Mouse (Mus musculus) neural tube, embryonic 11.5 days (tissue): Measurements from ENCODE around the gene Rem1. TPM values are rescaled to one million over a fixed set of nuclear protein-coding genes. Genes with fewer than 3 reads are reported as not detected.

Experiments
- ATAC-seq: fragments of 200-750 bp; cut with Nextera tagmentation; 2 replicates; pipeline ENCODE4 v1.8.0; 2017; ENCODE audit warnings: moderate number of reproducible peaks, mild to moderate bottlenecking, moderate TSS enrichment, moderate library complexity; ENCODE audit not compliant: insufficient read depth, low FRiP score, low TSS enrichment
- DNase-seq: peaks from one replicate; pipeline ENCODE4 v3.0.0-alpha.2; 2015; ENCODE audit warnings: low spot score
- H3K27ac ChIP-seq: fragments of 300-500 bp; sonication (generic); 2 replicates; pipeline ENCODE4 v1.5.1; 2014; ENCODE audit warnings: low read depth, mild to moderate bottlenecking, low read length
- H3K27me3 ChIP-seq: fragments of 300-500 bp; sonication (generic); 2 replicates; pipeline ENCODE4 v1.6.1; 2014; ENCODE audit warnings: mild to moderate bottlenecking, low read length, mixed read lengths; ENCODE audit not compliant: control insufficient read depth, insufficient read depth
- H3K36me3 ChIP-seq: fragments of 300-500 bp; sonication (generic); 2 replicates; pipeline ENCODE4 v1.6.1; 2014; ENCODE audit warnings: mild to moderate bottlenecking, low read length, moderate library complexity, mixed read lengths; ENCODE audit not compliant: control insufficient read depth, insufficient read depth
- H3K4me1 ChIP-seq: fragments of 300-500 bp; sonication (generic); 2 replicates; pipeline ENCODE4 v1.6.1; 2014; ENCODE audit warnings: low read length, mixed read lengths; ENCODE audit not compliant: control insufficient read depth, insufficient read depth
- H3K4me2 ChIP-seq: fragments of 300-500 bp; sonication (generic); 2 replicates; pipeline ENCODE4 v1.6.1; 2014; ENCODE audit warnings: low read depth, mild to moderate bottlenecking, moderate library complexity
- H3K4me3 ChIP-seq: fragments of 300-500 bp; sonication (generic); 2 replicates; pipeline ENCODE4 v1.5.1; 2014; ENCODE audit warnings: low read depth, low read length
- H3K9ac ChIP-seq: fragments of 300-500 bp; sonication (generic); 2 replicates; pipeline ENCODE4 v1.6.1; 2014; ENCODE audit warnings: mild to moderate bottlenecking, low read length
- H3K9me3 ChIP-seq: fragments of 300-500 bp; sonication (generic); 2 replicates; pipeline ENCODE4 v1.6.1; 2016; ENCODE audit warnings: low read length; ENCODE audit not compliant: control insufficient read depth
- WGBS: fragments of 180-500 bp; shearing (Covaris S2); extraction: QIAGEN DNeasy Blood & Tissue Kit; methylation state at CpG from one replicate; pipeline ENCODE4 v1.1.7; 2014; 5-methylcytosine and 5-hydroxymethylcytosine counted together
- polyA plus RNA-seq: library from polyadenylated mRNA; unstranded; fragments of >200 nt; fragmentation: Nextera tagmentation; extraction: Ambion mirVana; gene quantifications from 2 replicates; pipeline ENCODE4 v1.2.1, GENCODE M21; 2014

Gene Rem1
- polyA plus RNA-seq, 1 experiment from 2014 or later, result 0.58 TPM

- no peaks in the 10 kb centered on the region for H3K27me3 ChIP-seq
- H3K4me3 ChIP-seq, result no peak overlapping the region
- no peak overlapping the region for H3K27ac ChIP-seq
- peaks cover 12% of the 10 kb centered on the region; the same call in 1 of the 2 replicates for H3K4me1 ChIP-seq
- no peak overlapping the region for H3K4me2 ChIP-seq
- H3K36me3 ChIP-seq, result peaks cover 7% of the 10 kb centered on the region
- DNase-seq (no peak), ATAC-seq (no peak)
- H3K9ac ChIP-seq, result no peak overlapping the region
- WGBS, result 78% methylated on average over 13 of the region's 13 CpGs
- H3K9me3 ChIP-seq, result no peaks in the 10 kb centered on the region
Observed at GRCm38 (mm10) chr2:152675252-152675791, 48.6 kb downstream of the Rem1 start.

DNA sequence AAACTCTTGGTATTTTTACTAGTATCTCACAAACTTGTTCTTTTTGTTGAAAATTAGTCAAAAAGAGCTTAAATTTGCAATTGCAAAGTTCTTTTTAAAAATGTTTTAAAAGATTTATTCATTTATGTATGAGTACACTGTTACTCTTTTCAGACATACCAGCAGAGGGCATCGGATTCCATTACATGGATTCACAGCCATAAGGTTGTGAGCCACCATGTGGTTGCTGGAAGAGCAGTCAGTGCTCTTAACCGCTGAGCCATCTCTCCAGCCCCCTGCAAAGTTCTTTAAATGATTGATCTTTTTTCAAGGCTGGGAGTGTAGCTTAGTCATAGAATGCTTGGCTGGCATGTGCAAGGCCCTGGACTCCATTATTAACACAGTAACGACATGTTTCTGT is 51.6 kb downstream of the Rem1 start:
- no peak for ATAC-seq
- Histone ChIP-seq H3K36me3 (peaks cover 21% of the 10 kb centered on the region), H3K4me1 (no peaks in the 10 kb centered on the region), H3K27ac (no peak overlapping the region), H3K9me3 (no peaks in the 10 kb centered on the region), H3K9ac (no peak overlapping the region), H3K27me3 (no peaks in the 10 kb centered on the region), H3K4me2 (no peak overlapping the region), H3K4me3 (no peak overlapping the region)
- no peak for DNase-seq
- 69% methylated on average over 3 of the region's 3 CpGs for WGBS

DNA sequence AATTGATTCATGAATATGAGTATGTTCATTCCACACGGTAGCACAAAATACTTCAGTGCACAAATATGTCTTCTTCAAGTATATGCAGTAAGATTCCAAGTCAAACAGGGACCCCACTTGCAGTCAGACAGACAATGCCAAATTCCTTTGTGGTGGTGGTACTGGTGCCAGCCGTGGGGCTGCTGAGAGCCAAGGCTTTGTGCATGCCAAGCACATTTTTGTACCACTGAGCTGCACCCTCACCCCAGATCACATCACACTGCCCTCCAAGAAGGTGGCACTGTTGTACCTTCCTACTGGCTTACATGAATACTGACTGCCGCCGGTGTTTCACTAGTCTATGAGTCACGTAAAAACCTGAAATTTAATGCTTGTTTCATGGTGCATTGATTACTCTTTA is 52.2 kb downstream of the Rem1 start:
- no peak for DNase-seq
- Histone ChIP-seq H3K36me3 (peaks cover 22% of the 10 kb centered on the region), H3K4me1 (no peaks in the 10 kb centered on the region), H3K4me2 (no peak overlapping the region), H3K9me3 (no peaks in the 10 kb centered on the region), H3K4me3 (no peak overlapping the region), H3K27me3 (no peaks in the 10 kb centered on the region), H3K27ac (no peak overlapping the region), H3K9ac (no peak overlapping the region)
- no peak for ATAC-seq
- 93% methylated on average over 5 of the region's 5 CpGs for WGBS

DNA sequence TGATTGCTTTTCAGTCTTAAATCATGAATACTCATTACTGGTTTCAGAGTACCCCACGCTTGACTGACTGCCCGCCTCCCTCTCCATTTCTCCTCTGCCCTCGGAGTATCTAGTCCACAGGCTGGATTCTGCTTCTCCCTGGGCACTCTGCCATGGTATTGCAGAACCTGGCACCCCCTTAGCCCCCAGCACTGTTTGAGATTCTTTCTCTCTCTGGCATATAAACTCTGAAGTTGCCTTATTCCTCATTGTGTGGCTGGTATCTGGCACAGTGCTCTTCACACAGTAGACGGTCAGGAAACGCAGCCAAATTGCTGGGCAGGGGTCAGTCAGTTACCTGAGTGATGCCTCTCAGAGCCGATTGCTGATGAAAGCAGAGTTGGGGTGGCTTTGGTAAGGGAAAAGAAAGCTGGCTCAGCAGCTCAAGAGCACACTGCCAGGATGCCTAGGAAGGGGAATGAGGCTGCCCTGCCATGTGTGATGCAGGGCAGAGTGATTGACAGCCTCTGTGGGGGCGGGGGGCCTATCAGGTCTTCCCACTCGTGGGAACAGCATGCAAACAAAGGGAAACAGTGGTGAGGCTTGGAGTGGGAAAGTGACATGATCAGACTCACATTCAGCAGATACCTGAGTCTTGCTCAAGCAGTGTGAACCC is 53.1 kb downstream of the Rem1 start:
- H3K4me3 ChIP-seq, result no peak overlapping the region
- H3K9me3 ChIP-seq, result no peaks in the 10 kb centered on the region
- H3K27me3 ChIP-seq, result no peaks in the 10 kb centered on the region
- H3K9ac ChIP-seq, result no peak overlapping the region
- DNase-seq (no peak), ATAC-seq (no peak)
- 90% methylated on average over 8 of the region's 8 CpGs for WGBS
- no peaks in the 10 kb centered on the region for H3K4me1 ChIP-seq
- no peak overlapping the region for H3K4me2 ChIP-seq
- peaks cover 27% of the 10 kb centered on the region for H3K36me3 ChIP-seq
- H3K27ac ChIP-seq, result no peak overlapping the region

GRCm38 (mm10) chr2:152683086-152683485 is 56.3 kb downstream of the Rem1 start:
- Histone ChIP-seq H3K4me3 (no peak overlapping the region), H3K9me3 (no peaks in the 10 kb centered on the region), H3K36me3 (peaks cover 50% of the 10 kb centered on the region), H3K27ac (no peak overlapping the region), H3K4me1 (0 out of 2 replicates have a peak, but pooled peaks cover 3% of the 10 kb centered on the region), H3K9ac (no peak overlapping the region), H3K27me3 (no peaks in the 10 kb centered on the region), H3K4me2 (no peak overlapping the region)
- ATAC-seq, result no peak
- no peak for DNase-seq
- 94% methylated on average over 5 of the region's 5 CpGs for WGBS

Other genes with a start within 250 kb of the Rem1 start
- 19.1 and 21.4 TPM in 2 replicates for gene Sox12, start 228.9 kb upstream of the Rem1 start, polyA plus RNA-seq
- 52.7 and 55.2 TPM in 2 replicates for gene Zcchc3, start 211.9 kb upstream of the Rem1 start, polyA plus RNA-seq
- 0.22 and 0.52 TPM in 2 replicates for gene 6820408C15Rik, start 211.4 kb upstream of the Rem1 start, polyA plus RNA-seq
- gene Defb23, start 162.3 kb upstream of the Rem1 start, polyA plus RNA-seq, result not detected in 2 replicates
- gene Defb20, start 149.9 kb upstream of the Rem1 start, polyA plus RNA-seq, result not detected in 2 replicates
- not detected in 2 replicates for gene Defb22, start 136.8 kb upstream of the Rem1 start, polyA plus RNA-seq
- gene Defb26, start 115.3 kb upstream of the Rem1 start, polyA plus RNA-seq, result not detected in 2 replicates
- gene Defb28, start 108.7 kb upstream of the Rem1 start, polyA plus RNA-seq, result not detected in 2 replicates
- not detected in 2 replicates for gene Defb29, start 86.9 kb upstream of the Rem1 start, polyA plus RNA-seq
- gene Gm17416, start 57.6 kb upstream of the Rem1 start, polyA plus RNA-seq, result not detected in 2 replicates
- not detected in 2 replicates for gene Defb21, start 54.2 kb upstream of the Rem1 start, polyA plus RNA-seq
- gene Defb19, start 46.6 kb upstream of the Rem1 start, polyA plus RNA-seq, result not detected in 2 replicates
- gene Defb45, start 27.6 kb upstream of the Rem1 start, polyA plus RNA-seq, result not detected in 2 replicates
- gene Defb36, start 22.6 kb upstream of the Rem1 start, polyA plus RNA-seq, result not detected in 2 replicates
- not detected in 2 replicates for gene Defb25, start 3.9 kb upstream of the Rem1 start, polyA plus RNA-seq
- 123 TPM in 2 replicates for gene H13, start 42.5 kb downstream of the Rem1 start, polyA plus RNA-seq
- 39.1 and 40.6 TPM in 2 replicates for gene Mcts2, start 60.1 kb downstream of the Rem1 start, polyA plus RNA-seq
- gene Id1, start 109.3 kb downstream of the Rem1 start, polyA plus RNA-seq, result 116 and 129 TPM in 2 replicates
- gene Cox4i2, start 127.2 kb downstream of the Rem1 start, polyA plus RNA-seq, result 3.5 and 4.6 TPM in 2 replicates
- 125 and 132 TPM in 2 replicates for gene Bcl2l1, start 204.8 kb downstream of the Rem1 start, polyA plus RNA-seq
- 141 and 147 TPM in 2 replicates for gene Tpx2, start 221.0 kb downstream of the Rem1 start, polyA plus RNA-seq